Mouse (Mus musculus): ENCODE data around the gene Scgb1a1. TPM values are rescaled to one million over a fixed set of nuclear protein-coding genes. Genes with fewer than 3 reads are reported as not detected.

Gene Scgb1a1
- polyA plus RNA-seq, 1 experiment from 2014 or later = not detected

DNA sequence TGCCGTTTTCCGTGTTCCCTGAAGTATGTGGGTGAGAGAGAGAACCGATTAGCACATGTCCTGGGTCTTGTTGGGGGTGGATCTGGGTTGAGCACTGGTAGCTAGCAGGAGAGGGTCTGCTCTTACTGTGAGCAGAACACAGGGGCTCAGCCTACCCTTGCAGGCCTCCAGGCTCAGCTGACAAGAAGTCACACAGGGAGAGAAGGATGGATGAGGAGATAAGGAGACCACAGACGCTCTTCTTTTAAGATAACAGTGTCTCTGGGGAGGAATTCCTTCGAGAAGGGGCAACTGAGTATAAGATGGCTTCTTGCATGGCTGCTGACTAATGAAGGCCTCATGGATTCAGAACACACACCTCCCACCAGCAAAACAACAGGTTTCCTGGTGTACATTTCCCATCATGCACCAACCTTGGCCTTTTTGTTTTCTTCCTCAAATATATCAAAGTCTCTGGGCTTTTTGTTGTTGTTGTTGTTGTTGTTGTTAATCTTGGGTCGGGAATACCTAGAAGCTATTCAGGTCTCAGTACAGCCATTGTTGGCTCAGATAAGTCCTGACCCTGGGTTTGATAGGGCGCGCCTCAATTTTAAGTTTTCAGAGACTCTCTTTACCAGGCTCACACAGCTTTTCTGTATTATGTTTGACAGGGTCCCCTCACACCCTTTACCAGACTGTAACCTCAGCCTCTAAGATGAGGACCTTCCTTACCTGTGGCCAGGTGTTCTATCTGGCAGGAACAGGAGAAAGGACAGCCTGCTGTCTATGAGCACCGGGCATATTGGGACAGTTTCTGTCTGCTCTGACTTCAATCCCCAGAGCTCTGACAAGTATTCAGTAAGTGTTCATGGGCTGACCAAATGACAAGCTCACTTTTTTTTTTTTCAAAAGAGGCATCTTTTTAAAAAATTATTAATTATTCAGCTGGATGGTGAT lies 37.2 kb downstream of the Scgb1a1 start:
- no peaks in the 10 kb centered on the region for H3K9me3 ChIP-seq
- WGBS = 48% methylated on average over 9 of the region's 9 CpGs
- no peaks in the 10 kb centered on the region for H3K36me3 ChIP-seq
- no peak overlapping the region for H3K9ac ChIP-seq
- H3K4me2 ChIP-seq = no peak overlapping the region
- peaks cover 44% of the 10 kb centered on the region for H3K4me1 ChIP-seq
- no peak overlapping the region for H3K4me3 ChIP-seq
- H3K27ac ChIP-seq (replicated peaks) = no peak overlapping the region
- H3K27me3 ChIP-seq (replicated peaks) = no peaks in the 10 kb centered on the region
- no peak for ATAC-seq (ENCODE audit: extremely low read depth, insufficient number of reproducible peaks, low FRiP score, low TSS enrichment)

DNA sequence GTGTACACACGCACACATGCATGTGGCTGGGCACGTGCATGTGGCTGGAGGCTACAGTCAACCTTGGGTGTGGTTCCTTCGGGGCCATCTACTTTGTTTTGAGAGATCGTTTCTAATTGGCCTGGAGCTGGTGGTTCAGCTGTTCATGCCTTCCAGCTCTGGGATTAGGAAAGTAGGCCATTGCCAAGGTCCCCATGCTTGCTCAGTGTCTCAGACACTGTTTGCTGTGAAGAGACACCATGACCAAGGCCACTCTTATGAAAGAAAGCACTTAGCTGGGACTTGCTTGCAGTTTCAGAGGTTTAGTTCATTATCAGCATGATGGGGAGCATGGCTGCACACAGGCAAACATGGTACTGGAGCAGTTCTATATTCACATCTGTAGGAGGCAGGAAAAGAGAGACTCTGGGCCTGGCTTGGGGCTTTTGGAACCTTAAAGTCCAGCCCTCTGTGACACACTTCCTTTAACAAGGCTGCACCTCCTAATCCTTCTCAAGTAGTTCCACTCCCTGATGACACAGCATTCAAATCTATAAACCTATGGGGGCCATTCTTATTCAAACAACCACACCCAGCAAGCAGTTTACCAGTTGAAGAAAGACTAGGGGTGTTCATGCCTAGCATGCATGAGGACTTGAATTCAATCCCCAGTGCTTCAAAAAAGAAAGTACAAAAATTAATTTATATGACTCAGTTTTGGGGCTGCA lies 38.6 kb downstream of the Scgb1a1 start:
- H3K4me1 ChIP-seq = peaks cover 50% of the 10 kb centered on the region
- H3K27me3 ChIP-seq (replicated peaks) = no peaks in the 10 kb centered on the region
- no peak overlapping the region for H3K4me3 ChIP-seq
- H3K9ac ChIP-seq = no peak overlapping the region
- H3K4me2 ChIP-seq = no peak overlapping the region
- no peaks in the 10 kb centered on the region for H3K36me3 ChIP-seq
- H3K27ac ChIP-seq (replicated peaks) = no peak overlapping the region
- 92% methylated on average over 4 of the region's 4 CpGs for WGBS
- H3K9me3 ChIP-seq = no peaks in the 10 kb centered on the region
- ATAC-seq (ENCODE audit: extremely low read depth, insufficient number of reproducible peaks, low FRiP score, low TSS enrichment) = no peak

GRCm38 (mm10) chr19:9047946-9048387 lies 39.8 kb downstream of the Scgb1a1 start:
- Histone ChIP-seq H3K9ac (no peak overlapping the region), H3K27me3 (replicated peaks) (no peaks in the 10 kb centered on the region), H3K4me1 (peaks cover 41% of the 10 kb centered on the region), H3K9me3 (no peaks in the 10 kb centered on the region), H3K27ac (replicated peaks) (peak overlapping the region; percentile 87), H3K4me2 (peak overlapping the region; percentile 13; the same call in 1 of the 2 replicates), H3K36me3 (no peaks in the 10 kb centered on the region), H3K4me3 (no peak overlapping the region)
- peak; percentile 62 for ATAC-seq (ENCODE audit: extremely low read depth, insufficient number of reproducible peaks, low FRiP score, low TSS enrichment)
- 3% methylated on average over 1 of the region's 1 CpGs for WGBS

DNA sequence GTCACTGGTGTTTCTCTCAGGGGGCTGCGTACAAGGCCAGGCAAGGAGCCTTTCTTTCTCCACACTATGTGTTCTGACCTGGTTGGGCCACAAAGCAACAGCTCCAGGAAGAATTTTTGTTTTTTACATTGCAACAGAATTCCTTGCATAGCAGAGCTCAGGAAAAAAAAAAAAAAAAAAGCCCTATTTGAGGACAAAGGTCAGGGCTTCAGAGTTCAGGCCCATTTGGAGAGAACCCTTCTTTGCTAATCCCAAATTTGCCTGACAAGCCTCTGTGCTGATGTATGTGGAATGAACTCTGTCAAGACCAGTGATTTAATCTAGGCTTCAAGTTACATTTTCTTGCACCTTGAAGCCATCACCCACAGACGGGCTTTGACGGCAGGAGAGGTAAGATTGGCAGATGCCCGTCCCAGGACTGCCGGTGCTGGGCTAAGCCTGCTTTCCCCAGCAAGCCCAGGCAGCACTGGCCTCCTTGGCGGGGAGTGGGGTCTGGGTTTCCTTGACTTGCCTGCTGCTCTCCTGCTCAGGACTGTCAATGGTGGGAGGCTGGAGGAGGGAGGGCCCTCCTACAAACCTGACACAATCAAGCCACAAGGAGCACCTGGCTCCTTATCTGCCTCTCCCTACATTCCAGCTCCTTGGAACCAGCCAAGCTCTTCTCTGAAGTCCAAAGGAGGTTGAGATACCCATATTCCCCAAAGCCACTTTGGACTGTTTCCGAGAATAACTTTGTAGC lies 40.4 kb downstream of the Scgb1a1 start:
- Histone ChIP-seq H3K36me3 (no peaks in the 10 kb centered on the region), H3K27ac (replicated peaks) (peak overlapping the region; percentile 87), H3K4me3 (no peak overlapping the region), H3K27me3 (replicated peaks) (no peaks in the 10 kb centered on the region), H3K4me1 (peaks cover 35% of the 10 kb centered on the region), H3K9ac (peak overlapping the region; percentile 56; the same call in 1 of the 2 replicates), H3K9me3 (no peaks in the 10 kb centered on the region), H3K4me2 (peak overlapping the region; percentile 13; the same call in 1 of the 2 replicates)
- ATAC-seq (ENCODE audit: extremely low read depth, insufficient number of reproducible peaks, low FRiP score, low TSS enrichment) = no peak
- 38% methylated on average over 7 of the region's 7 CpGs for WGBS

DNA sequence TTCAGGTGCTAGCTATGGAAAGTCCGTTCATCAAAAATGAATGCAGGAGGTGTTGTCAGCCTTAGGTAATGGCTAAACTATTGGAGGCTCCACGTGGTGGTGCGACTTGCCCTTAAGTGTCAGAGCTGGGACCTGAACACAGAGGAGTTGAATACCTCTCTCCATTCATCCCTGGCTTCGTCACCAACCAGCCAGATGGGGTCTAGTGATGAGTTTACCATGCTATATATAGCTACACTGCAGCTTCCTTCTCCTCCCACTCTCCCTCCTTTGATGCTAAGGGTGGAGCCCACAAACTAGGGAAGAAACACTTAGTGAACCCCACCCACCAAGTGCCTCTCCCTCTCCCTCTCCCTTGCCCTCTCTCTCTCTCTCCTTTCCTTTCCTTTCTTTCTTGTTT lies 43.5 kb downstream of the Scgb1a1 start:
- Histone ChIP-seq H3K9ac (no peak overlapping the region), H3K27me3 (replicated peaks) (no peaks in the 10 kb centered on the region), H3K36me3 (no peaks in the 10 kb centered on the region), H3K4me1 (peaks cover 38% of the 10 kb centered on the region), H3K4me3 (no peak overlapping the region), H3K27ac (replicated peaks) (no peak overlapping the region), H3K9me3 (no peaks in the 10 kb centered on the region), H3K4me2 (no peak overlapping the region)
- WGBS = 47% methylated on average over 4 of the region's 4 CpGs
- ATAC-seq (ENCODE audit: extremely low read depth, insufficient number of reproducible peaks, low FRiP score, low TSS enrichment) = no peak

- H3K4me3 ChIP-seq = no peak overlapping the region
- H3K4me1 ChIP-seq = peaks cover 33% of the 10 kb centered on the region
- no peak overlapping the region for H3K9ac ChIP-seq
- ATAC-seq (ENCODE audit: extremely low read depth, insufficient number of reproducible peaks, low FRiP score, low TSS enrichment) = no peak
- no peaks in the 10 kb centered on the region for H3K27me3 ChIP-seq (replicated peaks)
- WGBS = 86% methylated on average over 1 of the region's 1 CpGs
- no peak overlapping the region for H3K4me2 ChIP-seq
- no peak overlapping the region for H3K27ac ChIP-seq (replicated peaks)
- H3K36me3 ChIP-seq = no peaks in the 10 kb centered on the region
- no peaks in the 10 kb centered on the region for H3K9me3 ChIP-seq
These were observed 44.6 kb downstream of the Scgb1a1 start for GRCm38 (mm10) chr19:9043123-9043522.

DNA sequence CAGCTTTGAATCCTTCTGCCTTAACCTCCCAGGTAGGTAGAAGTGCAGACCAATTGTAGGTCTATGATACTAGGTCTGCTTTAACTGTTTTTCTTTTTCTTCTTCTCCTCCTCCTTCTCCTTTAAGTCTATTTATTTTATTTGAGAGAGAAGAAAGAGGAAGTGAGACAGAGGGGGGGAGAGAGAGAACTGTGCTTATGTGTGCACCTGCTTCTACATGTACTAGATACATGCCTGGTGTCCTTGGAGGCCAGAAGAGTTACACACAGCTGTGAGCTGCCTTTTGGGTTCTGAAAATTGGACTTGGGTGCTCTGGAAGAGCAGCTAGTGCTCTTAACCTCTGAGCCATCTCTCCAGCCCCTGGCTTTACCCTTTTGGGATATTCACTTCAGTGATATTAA lies 46.7 kb downstream of the Scgb1a1 start:
- peaks cover 17% of the 10 kb centered on the region for H3K4me1 ChIP-seq
- ATAC-seq (ENCODE audit: extremely low read depth, insufficient number of reproducible peaks, low FRiP score, low TSS enrichment) = no peak
- H3K4me3 ChIP-seq = no peak overlapping the region
- no peaks in the 10 kb centered on the region for H3K27me3 ChIP-seq (replicated peaks)
- no peaks in the 10 kb centered on the region for H3K9me3 ChIP-seq
- no peak overlapping the region for H3K27ac ChIP-seq (replicated peaks)
- H3K4me2 ChIP-seq = no peak overlapping the region
- no peaks in the 10 kb centered on the region for H3K36me3 ChIP-seq
- no peak overlapping the region for H3K9ac ChIP-seq

DNA sequence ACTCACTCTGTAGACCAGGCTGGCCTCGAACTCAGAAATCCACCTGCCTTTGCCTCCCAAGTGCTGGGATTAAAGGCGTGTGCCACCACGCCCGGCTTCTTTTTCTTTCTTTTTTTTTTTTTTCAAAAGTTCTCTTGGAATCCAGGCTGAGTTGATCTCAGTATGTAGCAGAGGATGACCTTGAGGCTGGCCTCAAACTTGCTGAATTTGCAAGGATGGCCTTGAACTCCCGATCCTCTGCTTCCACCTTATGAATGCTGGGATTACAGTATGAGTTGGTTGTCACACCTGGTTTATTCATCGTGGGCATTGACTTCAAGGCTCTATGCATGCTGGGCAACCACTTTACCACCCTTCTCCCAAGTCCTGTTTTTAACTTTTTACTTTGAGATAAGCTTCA lies 47.1 kb downstream of the Scgb1a1 start:
- H3K4me3 ChIP-seq = no peak overlapping the region
- H3K4me1 ChIP-seq = peaks cover 17% of the 10 kb centered on the region
- 82% methylated on average over 6 of the region's 6 CpGs for WGBS
- no peak overlapping the region for H3K9ac ChIP-seq
- no peak overlapping the region for H3K27ac ChIP-seq (replicated peaks)
- no peaks in the 10 kb centered on the region for H3K36me3 ChIP-seq
- H3K9me3 ChIP-seq = no peaks in the 10 kb centered on the region
- no peak overlapping the region for H3K4me2 ChIP-seq
- no peaks in the 10 kb centered on the region for H3K27me3 ChIP-seq (replicated peaks)
- ATAC-seq (ENCODE audit: extremely low read depth, insufficient number of reproducible peaks, low FRiP score, low TSS enrichment) = no peak

- Histone ChIP-seq H3K9ac (no peak overlapping the region), H3K36me3 (no peaks in the 10 kb centered on the region), H3K4me3 (no peak overlapping the region), H3K4me2 (no peak overlapping the region), H3K9me3 (no peaks in the 10 kb centered on the region), H3K27ac (replicated peaks) (no peak overlapping the region), H3K4me1 (peaks cover 17% of the 10 kb centered on the region), H3K27me3 (replicated peaks) (no peaks in the 10 kb centered on the region)
- WGBS = 43% methylated on average over 7 of the region's 7 CpGs
- no peak for ATAC-seq (ENCODE audit: extremely low read depth, insufficient number of reproducible peaks, low FRiP score, low TSS enrichment)
These were observed 47.8 kb downstream of the Scgb1a1 start for GRCm38 (mm10) chr19:9039928-9040327.

GRCm38 (mm10) chr19:9039266-9039665 lies 48.5 kb downstream of the Scgb1a1 start:
- Histone ChIP-seq H3K4me1 (peaks cover 15% of the 10 kb centered on the region), H3K27ac (replicated peaks) (no peak overlapping the region), H3K9ac (no peak overlapping the region), H3K36me3 (no peaks in the 10 kb centered on the region), H3K4me3 (no peak overlapping the region), H3K4me2 (no peak overlapping the region), H3K27me3 (replicated peaks) (no peaks in the 10 kb centered on the region), H3K9me3 (no peaks in the 10 kb centered on the region)
- ATAC-seq (ENCODE audit: extremely low read depth, insufficient number of reproducible peaks, low FRiP score, low TSS enrichment) = no peak
- 61% methylated on average over 4 of the region's 4 CpGs for WGBS

DNA sequence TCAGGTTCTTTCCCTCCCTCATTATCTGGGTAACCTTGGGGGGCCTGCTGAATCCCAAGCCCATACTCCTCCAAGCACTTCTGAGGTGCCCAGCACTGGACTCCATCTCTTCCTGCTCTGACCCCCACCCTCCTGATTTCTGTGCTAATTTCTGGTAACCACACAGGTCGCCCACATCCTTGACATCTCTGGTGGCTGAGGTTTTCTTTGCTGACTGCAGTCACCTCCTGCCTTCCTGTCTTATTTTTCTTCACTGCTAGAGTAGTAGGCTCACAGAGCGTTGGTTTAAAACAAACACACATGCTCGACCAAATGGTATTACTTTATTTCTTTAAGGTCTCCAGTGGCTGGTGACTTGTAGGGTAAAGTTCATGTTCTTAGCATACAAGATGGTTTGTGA lies 49.6 kb downstream of the Scgb1a1 start:
- Histone ChIP-seq H3K36me3 (no peaks in the 10 kb centered on the region), H3K27ac (replicated peaks) (no peak overlapping the region), H3K9ac (no peak overlapping the region), H3K9me3 (no peaks in the 10 kb centered on the region), H3K4me1 (peaks cover 23% of the 10 kb centered on the region), H3K27me3 (replicated peaks) (no peaks in the 10 kb centered on the region), H3K4me3 (no peak overlapping the region), H3K4me2 (no peak overlapping the region)
- ATAC-seq (ENCODE audit: extremely low read depth, insufficient number of reproducible peaks, low FRiP score, low TSS enrichment) = no peak
- WGBS = 65% methylated on average over 3 of the region's 3 CpGs

All from heart, embryonic 13.5 days (tissue).